Mouse (Mus musculus) embryo, embryonic 11 days (tissue): ENCODE data around the gene Grb2.

Experiments used
- DNase-seq: peaks from one replicate; pipeline ENCODE4 v3.0.0-alpha.2; 2015

Grb2 gene

DNA sequence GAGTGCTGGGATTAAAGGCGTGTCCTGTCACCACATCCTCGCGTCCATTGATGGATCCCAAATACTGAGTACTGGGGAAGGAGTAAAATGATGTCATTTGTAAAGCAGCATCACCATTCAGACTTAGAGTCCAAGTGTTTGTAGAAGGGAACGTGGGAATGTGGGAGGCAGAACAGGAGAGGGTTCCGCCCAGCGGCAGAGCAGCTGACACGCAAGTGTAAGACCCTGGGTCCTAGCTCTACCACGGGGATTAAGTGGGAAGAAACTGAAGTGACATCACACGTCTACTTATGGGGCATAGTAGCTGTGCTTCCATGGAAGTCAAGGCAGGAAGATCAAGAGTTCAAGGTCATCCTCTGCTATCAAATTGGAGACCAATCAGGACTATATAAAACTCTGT, 2.7 kb upstream of the Grb2 start:
- DNase-seq = no peak

- DNase-seq = no peak
These were observed 1.6 kb upstream of the Grb2 start for GRCm38 (mm10) chr11:115709829-115710559.

GRCm38 (mm10) chr11:115708956-115709828, 795 bp upstream of the Grb2 start:
- DNase-seq = peak; percentile 60

DNA sequence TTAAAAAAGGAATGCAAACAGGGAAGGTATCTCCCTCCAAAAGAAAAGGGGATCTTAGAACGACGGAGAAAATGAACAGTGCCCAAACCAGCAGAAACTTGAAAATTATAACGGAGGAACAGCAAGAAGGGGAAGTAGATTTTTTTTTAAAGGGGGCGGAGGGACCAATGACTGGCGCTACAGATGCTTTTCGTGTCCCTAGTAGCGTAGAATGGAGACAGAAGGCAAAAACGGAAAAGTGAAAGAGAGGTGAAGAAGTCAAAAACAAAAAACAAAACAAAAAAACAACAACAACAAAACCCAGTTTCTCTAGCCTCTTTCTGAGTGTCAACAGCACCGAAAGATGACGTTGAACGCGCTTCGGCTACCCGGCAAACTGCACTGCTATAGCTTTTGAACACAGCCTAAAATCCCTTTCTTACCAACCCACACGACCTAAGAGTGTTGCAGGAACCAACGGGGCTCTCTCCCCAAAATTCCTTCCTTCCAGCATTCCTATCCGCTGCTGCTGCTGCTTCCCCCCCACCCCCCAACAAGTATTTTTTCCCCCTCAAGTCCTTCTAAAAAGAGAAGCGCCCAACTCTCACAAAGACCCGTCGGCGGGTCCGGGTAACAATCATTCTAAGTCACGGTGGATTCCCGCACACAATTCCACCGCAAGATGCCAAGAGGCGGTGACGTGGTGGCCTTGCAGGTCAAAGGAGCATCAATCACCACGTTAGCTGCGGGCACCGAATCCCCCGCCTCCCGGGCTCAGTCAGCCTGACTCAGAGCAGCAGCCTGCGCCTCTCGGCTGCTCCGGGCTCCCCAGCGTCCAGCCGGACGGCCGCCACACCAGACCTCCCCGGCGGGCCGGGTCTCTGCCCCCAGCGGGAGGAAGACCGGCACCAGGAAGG, 836 bp downstream of the Grb2 start:
- DNase-seq = peak; percentile 79

- DNase-seq = no peak
These were observed 1.8 kb downstream of the Grb2 start for GRCm38 (mm10) chr11:115706584-115706983.

DNA sequence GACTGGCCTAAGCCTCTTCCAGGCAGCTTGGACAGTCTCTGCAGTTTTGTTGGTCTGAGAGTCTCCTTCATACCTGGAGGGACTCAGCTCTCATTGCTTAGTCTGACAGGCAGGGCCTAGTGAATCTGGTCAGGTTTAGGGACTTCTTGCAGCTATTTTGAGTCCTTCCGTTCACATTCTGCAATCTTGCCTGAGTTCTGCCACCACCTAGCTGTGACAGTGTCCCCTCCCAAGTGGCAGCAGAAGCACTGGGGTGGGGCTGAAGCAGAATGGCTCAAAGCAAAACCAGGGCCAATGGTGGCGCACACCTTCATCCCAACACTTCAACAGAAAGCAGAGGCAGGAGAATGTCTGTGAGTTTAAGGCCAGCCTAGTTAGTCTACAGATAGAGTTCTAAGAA, 2.8 kb downstream of the Grb2 start:
- no peak for DNase-seq

GRCm38 (mm10) chr11:115704648-115705047, 3.7 kb downstream of the Grb2 start:
- no peak for DNase-seq

DNA sequence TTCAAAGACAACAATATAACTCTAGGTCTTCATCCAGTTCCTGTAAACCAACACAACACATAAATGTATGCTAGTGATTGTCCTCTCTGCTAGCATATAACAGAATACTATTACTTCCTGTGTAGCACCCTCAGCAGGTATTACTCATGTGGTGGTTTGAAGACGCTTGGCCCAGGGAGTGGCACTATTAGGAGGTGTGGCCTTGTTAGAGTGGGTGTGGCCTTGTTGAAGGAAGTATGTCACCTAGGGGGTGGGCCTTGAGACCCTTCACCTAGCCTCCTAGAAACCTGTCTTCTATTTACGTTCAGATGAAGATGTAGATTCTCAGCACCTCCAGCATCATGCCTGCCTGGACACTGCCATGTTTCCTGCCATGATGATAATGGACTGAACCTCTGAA, 4.9 kb downstream of the Grb2 start:
- DNase-seq = no peak

DNA sequence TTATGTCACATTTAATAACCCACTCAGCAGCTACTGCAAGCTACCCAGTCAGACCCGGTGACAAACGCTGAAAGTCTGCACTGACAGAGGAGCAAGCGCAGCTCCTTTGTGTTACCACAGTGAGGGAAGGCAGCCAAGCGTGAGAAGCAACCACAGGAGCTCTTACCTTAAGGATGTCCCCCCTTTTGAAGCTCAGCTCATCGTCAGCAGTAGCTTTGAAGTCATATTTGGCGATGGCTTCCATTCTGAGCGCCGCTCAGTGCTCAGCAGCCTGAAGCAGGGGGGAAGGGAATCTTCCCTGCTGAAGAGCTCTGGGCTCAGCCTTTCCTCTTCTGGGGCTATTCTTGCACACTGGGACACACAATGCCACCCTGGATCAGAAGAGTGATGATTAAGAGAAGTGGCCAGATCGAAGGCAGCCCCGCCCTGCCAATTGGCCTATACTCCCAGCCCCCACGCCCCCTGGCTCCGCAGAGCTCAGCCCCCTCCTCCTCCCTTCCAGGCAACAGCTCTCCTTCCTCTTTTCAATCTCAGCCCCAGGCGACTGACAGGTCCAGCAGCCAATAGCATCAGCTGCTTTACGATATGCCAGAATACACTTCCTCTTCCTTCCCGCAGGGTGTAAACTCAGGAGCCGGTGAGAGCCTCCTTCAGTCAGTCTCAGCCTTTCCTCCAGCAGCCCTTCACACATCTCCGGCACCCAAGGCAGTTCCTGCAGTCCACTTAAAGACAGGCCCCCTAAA, 9.2 kb downstream of the Grb2 start:
- peak; percentile 90 for DNase-seq

- no peak for DNase-seq
These were observed 10.7 kb downstream of the Grb2 start for GRCm38 (mm10) chr11:115697722-115698121.

GRCm38 (mm10) chr11:115697091-115697490, 11.3 kb downstream of the Grb2 start:
- DNase-seq = no peak

DNA sequence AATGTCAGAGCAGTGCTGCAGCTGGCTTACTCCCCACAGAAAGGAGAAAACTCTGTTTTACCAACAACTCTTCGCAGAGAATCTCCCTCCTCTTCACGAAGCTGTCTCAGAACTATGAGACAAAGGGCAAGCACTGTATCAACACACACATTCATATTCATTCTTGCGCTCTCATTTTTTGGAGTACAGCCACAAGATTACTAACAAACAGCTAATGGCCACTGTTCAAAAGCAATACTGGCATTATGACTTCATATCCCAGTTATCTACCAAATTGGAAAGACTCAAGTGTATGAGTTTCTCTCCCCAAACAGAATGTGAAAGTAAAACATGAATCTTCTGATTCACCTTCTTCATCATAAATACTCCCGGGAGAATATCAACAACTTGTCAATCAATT, 11.9 kb downstream of the Grb2 start:
- DNase-seq = no peak

DNA sequence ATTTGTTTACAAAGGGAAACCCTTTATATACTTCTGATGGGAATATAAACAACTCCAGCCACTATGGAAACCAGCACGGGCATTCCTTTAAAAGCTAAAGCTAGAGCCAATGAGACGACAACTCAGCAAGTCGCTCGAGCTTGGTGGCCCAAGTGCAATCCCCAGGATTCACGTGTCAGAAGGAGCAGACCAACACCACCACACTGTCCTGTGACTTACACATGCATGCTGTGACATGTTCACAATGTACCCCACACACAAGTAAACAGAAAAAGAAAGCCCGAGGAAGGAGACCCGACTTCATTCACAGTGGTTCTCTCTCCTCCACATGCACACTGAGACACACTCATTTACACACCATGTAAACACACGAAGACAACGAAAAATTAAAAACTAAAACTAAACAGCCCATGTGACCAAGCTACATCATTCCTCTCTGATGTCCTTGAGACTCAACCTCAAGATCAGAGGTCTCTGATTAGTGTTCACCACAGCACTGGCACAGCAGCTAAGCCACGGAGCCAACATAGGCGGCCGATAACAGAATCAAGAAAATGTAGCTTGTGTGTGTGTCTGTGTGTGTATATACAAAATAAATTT, 14.3 kb downstream of the Grb2 start:
- DNase-seq = no peak

DNA sequence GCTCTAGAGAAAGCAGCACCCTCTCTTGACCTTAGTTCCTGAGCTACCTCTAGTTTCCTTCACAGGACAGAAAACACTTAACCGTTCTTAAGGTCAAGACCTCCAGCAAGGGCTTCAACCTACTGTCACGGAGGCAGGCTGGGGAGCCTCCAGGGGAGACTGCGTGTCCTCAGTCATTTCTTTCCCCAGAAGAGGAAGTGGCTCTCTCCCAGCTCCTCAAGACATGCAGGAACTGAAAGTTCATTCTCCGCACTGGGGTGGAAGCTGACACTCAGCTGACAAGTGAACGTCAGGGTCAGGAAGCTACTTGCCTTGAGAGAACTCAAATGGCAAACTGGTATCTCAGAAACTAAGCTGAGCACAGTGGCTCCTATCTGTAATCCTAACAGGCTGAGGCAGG, 15.6 kb downstream of the Grb2 start:
- DNase-seq = no peak

DNA sequence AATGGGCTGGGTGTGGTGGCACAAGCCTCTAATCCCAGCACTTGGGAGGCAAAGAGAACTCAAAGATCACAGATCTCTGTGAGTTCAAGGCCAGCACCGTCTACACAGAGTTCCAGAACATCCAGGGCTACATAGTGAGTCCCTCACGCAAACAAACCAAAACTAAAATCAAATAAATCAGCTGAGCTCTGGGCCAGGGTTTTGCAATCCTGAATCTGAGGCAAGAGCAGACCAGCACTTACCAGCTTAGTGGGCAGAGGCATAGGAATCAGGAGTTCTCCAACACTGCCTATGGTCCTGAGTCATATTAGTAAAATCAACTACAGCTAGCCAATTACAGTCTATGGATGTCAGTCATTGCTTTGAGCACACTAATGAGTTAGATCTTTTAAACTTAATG, 16.4 kb downstream of the Grb2 start:
- DNase-seq = no peak

GRCm38 (mm10) chr11:115691511-115691910, 16.9 kb downstream of the Grb2 start:
- no peak for DNase-seq

- no peak for DNase-seq
These were observed 17.4 kb downstream of the Grb2 start for GRCm38 (mm10) chr11:115691013-115691412.

GRCm38 (mm10) chr11:115690356-115690755, 18.0 kb downstream of the Grb2 start:
- DNase-seq = no peak

- DNase-seq = no peak
These were observed 19.1 kb downstream of the Grb2 start for GRCm38 (mm10) chr11:115689137-115689915.

- DNase-seq = no peak
These were observed 22.0 kb downstream of the Grb2 start for GRCm38 (mm10) chr11:115686369-115686768.

GRCm38 (mm10) chr11:115685954-115686353, 22.4 kb downstream of the Grb2 start:
- no peak for DNase-seq
